Mouse (Mus musculus) monocyte, adult 5-6 weeks (primary cell): Measurements from ENCODE around the gene Arfgef3. TPM values are rescaled to one million over a fixed set of nuclear protein-coding genes. Genes with fewer than 3 reads are reported as not detected.

Source experiments
- total RNA-seq: library from RNA; stranded (forward); fragments of 200-1000, 200-491, 200-594 nt; gene quantifications from 3 replicates; pipeline ENCODE4 v1.2.3, GENCODE M21; 2017

Gene Arfgef3
- total RNA-seq, 1 experiment from 2014 or later: not detected

Other genes with a start within 250 kb of the Arfgef3 start
- gene Hebp2, start 197.9 kb downstream of the Arfgef3 start, total RNA-seq: 0.29 to 1.2 TPM in 2 of 3 replicates, not detected in the other
- not detected in 3 replicates for gene Gm4922, start 42.8 kb upstream of the Arfgef3 start, total RNA-seq
- gene Perp, start 101.1 kb upstream of the Arfgef3 start, total RNA-seq: 2.4 to 14.3 TPM (median 11.1 TPM) in 3 replicates